Mouse (Mus musculus) midbrain, embryonic 13.5 days (tissue): ENCODE measurements around the gene Rad9b. TPM values are rescaled to one million over a fixed set of nuclear protein-coding genes. Genes with fewer than 3 reads are reported as not detected.

ENCODE experiments used
- ATAC-seq: fragments of 200-750 bp; cut with Nextera tagmentation; 2 replicates; pipeline ENCODE4 v1.8.0; 2017; ENCODE audit warnings: mild to moderate bottlenecking, moderate TSS enrichment, moderate library complexity
- H3K27ac ChIP-seq: fragments of 300-500 bp; sonication (generic); 2 replicates; pipeline ENCODE4 v1.5.1; 2015; ENCODE audit warnings: inconsistent platforms, mild to moderate bottlenecking, moderate library complexity
- H3K27me3 ChIP-seq: fragments of 300-500 bp; sonication (generic); 2 replicates; pipeline ENCODE4 v1.6.1; 2015; ENCODE audit warnings: mild to moderate bottlenecking, inconsistent platforms
- H3K36me3 ChIP-seq: fragments of 300-500 bp; sonication (generic); 2 replicates; pipeline ENCODE4 v1.6.1; 2015; ENCODE audit warnings: mild to moderate bottlenecking, inconsistent platforms
- H3K4me1 ChIP-seq: fragments of 300-500 bp; sonication (generic); replicated peaks from 2 replicates; pipeline ENCODE4 v1.6.1; 2015; ENCODE audit warnings: inconsistent platforms
- H3K4me2 ChIP-seq: fragments of 300-500 bp; sonication (generic); replicated peaks from 2 replicates; pipeline ENCODE4 v1.6.1; 2015; ENCODE audit warnings: moderate library complexity, mild to moderate bottlenecking, inconsistent platforms
- H3K4me3 ChIP-seq: fragments of 300-500 bp; sonication (generic); replicated peaks from 2 replicates; pipeline ENCODE4 v1.5.1; 2015; ENCODE audit warnings: mild to moderate bottlenecking, inconsistent platforms
- H3K9ac ChIP-seq: fragments of 300-500 bp; sonication (generic); replicated peaks from 2 replicates; pipeline ENCODE4 v1.6.1; 2015; ENCODE audit warnings: mild to moderate bottlenecking, inconsistent platforms
- H3K9me3 ChIP-seq: fragments of 300-500 bp; sonication (generic); 2 replicates; pipeline ENCODE4 v1.6.1; 2016; ENCODE audit warnings: mild to moderate bottlenecking, inconsistent platforms
- WGBS: fragments of 180-500 bp; shearing (Covaris S2); methylation state at CpG from one replicate; pipeline ENCODE4 v1.1.7; 2015; 5-methylcytosine and 5-hydroxymethylcytosine counted together
- polyA plus RNA-seq: library from polyadenylated mRNA; unstranded; fragments of >200 nt; fragmentation: Nextera tagmentation; extraction: Ambion mirVana; gene quantifications from 2 replicates; pipeline ENCODE4 v1.2.1, GENCODE M21; 2015

Gene Rad9b
- polyA plus RNA-seq, 1 experiment from 2014 or later = 22.6 TPM

GRCm38 (mm10) chr5:122286191-122286590 is 67.8 kb downstream of the Rad9b start:
- H3K4me2 ChIP-seq = peak overlapping the region; percentile 99

GRCm38 (mm10) chr5:122285767-122286150 is 68.3 kb downstream of the Rad9b start:
- no peak for ATAC-seq
- no peaks in the 10 kb centered on the region for H3K27me3 ChIP-seq
- peak overlapping the region; percentile 90 for H3K9ac ChIP-seq
- 64% methylated on average over 7 of the region's 7 CpGs for WGBS
- H3K9me3 ChIP-seq = no peaks in the 10 kb centered on the region
- H3K27ac ChIP-seq = no peak overlapping the region
- H3K36me3 ChIP-seq = peaks cover 21% of the 10 kb centered on the region
- H3K4me1 ChIP-seq = peaks cover 27% of the 10 kb centered on the region
- H3K4me2 ChIP-seq = peak overlapping the region; percentile 99
- H3K4me3 ChIP-seq = peak overlapping the region; percentile 95

More at GRCm38 (mm10) chr5:122286191-122286590, 67.8 kb downstream of the Rad9b start:
- Histone ChIP-seq H3K27me3 (no peaks in the 10 kb centered on the region), H3K4me3 (peak overlapping the region; percentile 95; the same call in 1 of the 2 replicates), H3K4me1 (peaks cover 30% of the 10 kb centered on the region), H3K36me3 (peaks cover 21% of the 10 kb centered on the region), H3K27ac (no peak overlapping the region), H3K9ac (peak overlapping the region; percentile 90; the same call in 1 of the 2 replicates), H3K9me3 (no peaks in the 10 kb centered on the region)
- WGBS = 89% methylated on average over 10 of the region's 10 CpGs
- ATAC-seq = no peak

GRCm38 (mm10) chr5:122285029-122285766 is 68.8 kb downstream of the Rad9b start:
- peak overlapping the region; percentile 92 for H3K27ac ChIP-seq
- peaks cover 21% of the 10 kb centered on the region for H3K36me3 ChIP-seq
- peak overlapping the region; percentile 90 for H3K9ac ChIP-seq
- peak overlapping the region; percentile 99 for H3K4me2 ChIP-seq
- H3K27me3 ChIP-seq = no peaks in the 10 kb centered on the region
- peaks cover 27% of the 10 kb centered on the region for H3K4me1 ChIP-seq
- H3K9me3 ChIP-seq = no peaks in the 10 kb centered on the region
- peak overlapping the region; percentile 95 for H3K4me3 ChIP-seq
- WGBS = 1% methylated on average over 34 of the region's 34 CpGs
- ATAC-seq = peak; percentile 40

GRCm38 (mm10) chr5:122284183-122285028 is 69.6 kb downstream of the Rad9b start, which contains the start of gene Pptc7:
Gene Pptc7, plus strand, starts transcription at chr5:122284365.
- Histone ChIP-seq H3K36me3 (peaks cover 21% of the 10 kb centered on the region), H3K27me3 (no peaks in the 10 kb centered on the region), H3K4me2 (peak within 1 kb of the TSS; percentile 99), H3K27ac (peak within 1 kb of the TSS; percentile 92), H3K9ac (peak within 1 kb of the TSS; percentile 90), H3K4me3 (peak within 1 kb of the TSS; percentile 95), H3K4me1 (peaks cover 27% of the 10 kb centered on the region), H3K9me3 (no peaks in the 10 kb centered on the region)
- under 1% methylated on average over 70 of the region's 114 CpGs for WGBS
- ATAC-seq = peak; percentile 94

GRCm38 (mm10) chr5:122283828-122284182 is 70.2 kb downstream of the Rad9b start:
- H3K27ac ChIP-seq = no peak overlapping the region
- no peaks in the 10 kb centered on the region for H3K9me3 ChIP-seq
- no peak overlapping the region for H3K9ac ChIP-seq
- H3K4me2 ChIP-seq = peak overlapping the region; percentile 99
- no peak for ATAC-seq
- peak overlapping the region; percentile 95 for H3K4me3 ChIP-seq
- H3K4me1 ChIP-seq = peaks cover 27% of the 10 kb centered on the region
- no peaks in the 10 kb centered on the region for H3K27me3 ChIP-seq
- WGBS = 33% methylated on average over 2 of the region's 2 CpGs
- H3K36me3 ChIP-seq = peaks cover 18% of the 10 kb centered on the region

GRCm38 (mm10) chr5:122280827-122281462 is 73.1 kb downstream of the Rad9b start:
- WGBS = 40% methylated on average over 19 of the region's 19 CpGs
- peaks cover 12% of the 10 kb centered on the region for H3K4me1 ChIP-seq
- H3K27me3 ChIP-seq = no peaks in the 10 kb centered on the region
- no peak overlapping the region for H3K27ac ChIP-seq
- ATAC-seq = no peak
- no peaks in the 10 kb centered on the region for H3K36me3 ChIP-seq
- no peak overlapping the region for H3K4me2 ChIP-seq
- H3K9me3 ChIP-seq = no peaks in the 10 kb centered on the region
- H3K4me3 ChIP-seq = no peak overlapping the region
- no peak overlapping the region for H3K9ac ChIP-seq

GRCm38 (mm10) chr5:122280422-122280826 is 73.6 kb downstream of the Rad9b start:
- no peak overlapping the region for H3K4me2 ChIP-seq
- H3K27me3 ChIP-seq = no peaks in the 10 kb centered on the region
- peaks cover 7% of the 10 kb centered on the region for H3K4me1 ChIP-seq
- H3K9ac ChIP-seq = no peak overlapping the region
- ATAC-seq = no peak
- no peak overlapping the region for H3K27ac ChIP-seq
- H3K9me3 ChIP-seq = no peaks in the 10 kb centered on the region
- no peak overlapping the region for H3K4me3 ChIP-seq
- no peaks in the 10 kb centered on the region for H3K36me3 ChIP-seq
- 54% methylated on average over 6 of the region's 6 CpGs for WGBS

- ATAC-seq = no peak
- no peak overlapping the region for H3K9ac ChIP-seq
- no peaks in the 10 kb centered on the region for H3K9me3 ChIP-seq
- no peak overlapping the region for H3K4me3 ChIP-seq
- H3K27me3 ChIP-seq = no peaks in the 10 kb centered on the region
- no peak overlapping the region for H3K27ac ChIP-seq
- WGBS = 86% methylated on average over 12 of the region's 12 CpGs
- peaks cover 4% of the 10 kb centered on the region; the same call in 1 of the 2 replicates for H3K4me1 ChIP-seq
- H3K36me3 ChIP-seq = no peaks in the 10 kb centered on the region
- H3K4me2 ChIP-seq = no peak overlapping the region
Observed at GRCm38 (mm10) chr5:122279799-122280421, 74.1 kb downstream of the Rad9b start.

GRCm38 (mm10) chr5:122278946-122279345 is 75.1 kb downstream of the Rad9b start:
- WGBS = 91% methylated on average over 7 of the region's 7 CpGs
- peaks cover 9% of the 10 kb centered on the region; the same call in 1 of the 2 replicates for H3K4me1 ChIP-seq
- H3K4me2 ChIP-seq = no peak overlapping the region
- no peaks in the 10 kb centered on the region for H3K36me3 ChIP-seq
- no peak overlapping the region for H3K9ac ChIP-seq
- no peak for ATAC-seq
- no peak overlapping the region for H3K4me3 ChIP-seq
- no peak overlapping the region for H3K27ac ChIP-seq
- H3K27me3 ChIP-seq = no peaks in the 10 kb centered on the region
- no peaks in the 10 kb centered on the region for H3K9me3 ChIP-seq

- Histone ChIP-seq H3K4me3 (no peak overlapping the region), H3K4me2 (no peak overlapping the region), H3K36me3 (no peaks in the 10 kb centered on the region), H3K27me3 (no peaks in the 10 kb centered on the region), H3K27ac (no peak overlapping the region), H3K4me1 (peaks cover 6% of the 10 kb centered on the region; the same call in 1 of the 2 replicates), H3K9ac (no peak overlapping the region), H3K9me3 (no peaks in the 10 kb centered on the region)
- WGBS = 13% methylated on average over 5 of the region's 5 CpGs
- ATAC-seq = no peak
Observed at GRCm38 (mm10) chr5:122274785-122275184, 79.2 kb downstream of the Rad9b start.
